Mouse (Mus musculus) heart, postnatal 0 days (tissue): ENCODE results near the gene Ankrd33. TPM values are rescaled to one million over a fixed set of nuclear protein-coding genes. Genes with fewer than 3 reads are reported as not detected.

ENCODE experiments used
- ATAC-seq: fragments of 200-750 bp; cut with Nextera tagmentation; 2 replicates; pipeline ENCODE4 v1.8.0; 2017; ENCODE audit warnings: low read depth, moderate number of reproducible peaks, moderate library complexity; ENCODE audit not compliant: insufficient read depth
- DNase-seq: peaks from one replicate; pipeline ENCODE4 v3.0.0-alpha.2; 2016; ENCODE audit warnings: low spot score
- H3K27ac ChIP-seq: fragments of 300-500 bp; sonication (generic); 2 replicates; pipeline ENCODE4 v1.5.1; 2014; ENCODE audit warnings: low read depth, mild to moderate bottlenecking
- H3K27me3 ChIP-seq: fragments of 300-500 bp; sonication (generic); 2 replicates; pipeline ENCODE4 v1.6.1; 2014; ENCODE audit warnings: low read length, mixed read lengths; ENCODE audit not compliant: control insufficient read depth, insufficient read depth
- H3K36me3 ChIP-seq: fragments of 300-500 bp; sonication (generic); replicated peaks from 2 replicates; pipeline ENCODE4 v1.6.1; 2014; ENCODE audit warnings: low read length, mixed read lengths; ENCODE audit not compliant: control insufficient read depth, insufficient read depth
- H3K4me1 ChIP-seq: fragments of 300-500 bp; sonication (generic); 2 replicates; pipeline ENCODE4 v1.6.1; 2014; ENCODE audit warnings: antibody characterized with exemption; ENCODE audit not compliant: control insufficient read depth, insufficient read depth
- H3K4me2 ChIP-seq: fragments of 300-500 bp; sonication (generic); 2 replicates; pipeline ENCODE4 v1.6.1; 2014; ENCODE audit warnings: low read depth, mild to moderate bottlenecking, low read length, moderate library complexity
- H3K4me3 ChIP-seq: fragments of 300-500 bp; sonication (generic); 2 replicates; pipeline ENCODE4 v1.5.1; 2014; ENCODE audit warnings: low read depth, low read length
- H3K9ac ChIP-seq: fragments of 300-500 bp; sonication (generic); replicated peaks from 2 replicates; pipeline ENCODE4 v1.6.1; 2014; ENCODE audit warnings: low read depth, low read length, mixed read lengths
- H3K9me3 ChIP-seq: fragments of 300-500 bp; sonication (generic); replicated peaks from 2 replicates; pipeline ENCODE4 v1.6.1; 2016; ENCODE audit warnings: low read length; ENCODE audit not compliant: control insufficient read depth
- CTCF ChIP-seq: IDR thresholded peaks from 2 replicates; pipeline ENCODE4 v1.5.1; 2016; ENCODE audit warnings: antibody characterized with exemption, control low read depth, low read depth
- EP300 ChIP-seq: IDR thresholded peaks from 2 replicates; pipeline ENCODE4 v1.6.1; 2016; ENCODE audit warnings: antibody characterized with exemption, low read depth
- WGBS: fragments of 180-500 bp; shearing (Covaris S2); extraction: QIAGEN DNeasy Blood & Tissue Kit; methylation state at CpG from one replicate; pipeline ENCODE4 v1.1.7; 2014; 5-methylcytosine and 5-hydroxymethylcytosine counted together
- polyA plus RNA-seq: library from polyadenylated mRNA; unstranded; fragments of >200 nt; fragmentation: Nextera tagmentation; extraction: Ambion mirVana; gene quantifications from 2 replicates; pipeline ENCODE4 v1.2.1, GENCODE M21; 2015
- total RNA-seq: library from RNA; depleted of rRNA; stranded (reverse); fragments of >200 nt; gene quantifications from 2 replicates; pipeline ENCODE4 v1.2.3, GENCODE M21; 2014; ENCODE audit warnings: low replicate concordance

Gene Ankrd33
- total and polyA plus RNA-seq, 2 experiments from 2014 or later, result not detected

- no peaks in the 10 kb centered on the region; the same call in 1 of the 2 replicates for H3K4me1 ChIP-seq
- 65% methylated on average over 9 of the region's 9 CpGs for WGBS
- H3K27me3 ChIP-seq, result peaks cover 16% of the 10 kb centered on the region; the same call in 1 of the 2 replicates
- H3K9ac ChIP-seq, result no peak overlapping the region
- no peak for TF ChIP-seq EP300
- TF ChIP-seq CTCF, result no peak
- ATAC-seq (no peak), DNase-seq (no peak)
- H3K27ac ChIP-seq, result no peak overlapping the region
- no peak overlapping the region for H3K4me2 ChIP-seq
- no peaks in the 10 kb centered on the region for H3K36me3 ChIP-seq
- no peak overlapping the region for H3K4me3 ChIP-seq
- no peaks in the 10 kb centered on the region for H3K9me3 ChIP-seq
These were observed 20.6 kb upstream of the Ankrd33 start for GRCm38 (mm10) chr15:101094979-101095378.

- no peak overlapping the region for H3K27ac ChIP-seq
- no peaks in the 10 kb centered on the region; the same call in 1 of the 2 replicates for H3K4me1 ChIP-seq
- H3K4me2 ChIP-seq, result no peak overlapping the region
- peaks cover 16% of the 10 kb centered on the region; the same call in 1 of the 2 replicates for H3K27me3 ChIP-seq
- no peak for TF ChIP-seq EP300
- TF ChIP-seq CTCF, result no peak
- no peak overlapping the region for H3K9ac ChIP-seq
- H3K36me3 ChIP-seq, result no peaks in the 10 kb centered on the region
- no peak for ATAC-seq
- DNase-seq, result peak; percentile 2
- H3K9me3 ChIP-seq, result no peaks in the 10 kb centered on the region
- no peak overlapping the region for H3K4me3 ChIP-seq
- WGBS, result 78% methylated on average over 3 of the region's 3 CpGs
These were observed 20.2 kb upstream of the Ankrd33 start for GRCm38 (mm10) chr15:101095392-101095791.

GRCm38 (mm10) chr15:101097985-101098651 lies 17.4 kb upstream of the Ankrd33 start:
- H3K36me3 ChIP-seq, result no peaks in the 10 kb centered on the region
- peak overlapping the region; percentile 45 for H3K4me2 ChIP-seq
- ATAC-seq, result no peak
- H3K4me1 ChIP-seq, result no peaks in the 10 kb centered on the region; the same call in 1 of the 2 replicates
- no peak for DNase-seq
- no peak for TF ChIP-seq EP300
- no peak for TF ChIP-seq CTCF
- H3K9ac ChIP-seq, result no peak overlapping the region
- peaks cover 18% of the 10 kb centered on the region; the same call in 1 of the 2 replicates for H3K27me3 ChIP-seq
- 11% methylated on average over 28 of the region's 28 CpGs for WGBS
- peak overlapping the region; percentile 17; the same call in 1 of the 2 replicates for H3K4me3 ChIP-seq
- H3K9me3 ChIP-seq, result no peaks in the 10 kb centered on the region
- H3K27ac ChIP-seq, result no peak overlapping the region

GRCm38 (mm10) chr15:101100996-101101395 lies 14.6 kb upstream of the Ankrd33 start:
- Histone ChIP-seq H3K27me3 (peaks cover 12% of the 10 kb centered on the region; the same call in 1 of the 2 replicates), H3K27ac (no peak overlapping the region), H3K4me1 (no peaks in the 10 kb centered on the region; the same call in 1 of the 2 replicates), H3K4me3 (no peak overlapping the region), H3K4me2 (no peak overlapping the region), H3K9ac (no peak overlapping the region), H3K9me3 (no peaks in the 10 kb centered on the region), H3K36me3 (no peaks in the 10 kb centered on the region)
- DNase-seq, result no peak
- ATAC-seq, result no peak
- 66% methylated on average over 3 of the region's 3 CpGs for whole genome bisulfite sequencing
- TF ChIP-seq CTCF (no peak), EP300 (no peak)

- no peaks in the 10 kb centered on the region for H3K9me3 ChIP-seq
- H3K4me1 ChIP-seq, result 0 out of 2 replicates have a peak, but pooled peaks cover 6% of the 10 kb centered on the region
- H3K27ac ChIP-seq, result no peak overlapping the region
- H3K4me3 ChIP-seq, result no peak overlapping the region
- peaks cover 11% of the 10 kb centered on the region; the same call in 1 of the 2 replicates for H3K27me3 ChIP-seq
- no peaks in the 10 kb centered on the region for H3K36me3 ChIP-seq
- no peak overlapping the region for H3K9ac ChIP-seq
- ATAC-seq (no peak), DNase-seq (no peak)
- 76% methylated on average over 9 of the region's 9 CpGs for WGBS
- H3K4me2 ChIP-seq, result no peak overlapping the region
- TF ChIP-seq EP300, result no peak
These were observed 11.8 kb upstream of the Ankrd33 start for GRCm38 (mm10) chr15:101103605-101104304.
